Mouse (Mus musculus) MN1 (cell line): ENCODE results near the gene Tsen15.
"Not testable (repeated sequence)": the region's sequence is repeated elsewhere in the genome, so short reads cannot be mapped to it uniquely, and the experiment has no call there.

ENCODE experiments used
- DNase-seq: peaks from one replicate; pipeline ENCODE4 v3.0.0-alpha.2; 2016; ENCODE audit warnings: low spot score

Tsen15 gene

GRCm38 (mm10) chr1:152385693-152386092 lies 795 bp downstream of the Tsen15 start:
- not testable (repeated sequence) for DNase-seq

GRCm38 (mm10) chr1:152384589-152384988 lies 1.9 kb downstream of the Tsen15 start:
- no peak for DNase-seq

GRCm38 (mm10) chr1:152378311-152378710 lies 8.2 kb downstream of the Tsen15 start:
- no peak for DNase-seq

- peak; percentile 81 for DNase-seq
These were observed 17.3 kb downstream of the Tsen15 start for GRCm38 (mm10) chr1:152369139-152369538.

GRCm38 (mm10) chr1:152368311-152369088 lies 18.0 kb downstream of the Tsen15 start:
- DNase-seq: no peak

- DNase-seq: no peak
These were observed 29.8 kb downstream of the Tsen15 start for GRCm38 (mm10) chr1:152356721-152357120.

- no peak for DNase-seq
These were observed 38.5 kb downstream of the Tsen15 start for GRCm38 (mm10) chr1:152347946-152348345.

GRCm38 (mm10) chr1:152324024-152324423 lies 62.5 kb downstream of the Tsen15 start:
- DNase-seq: no peak
